Mouse (Mus musculus): Measurements from ENCODE around the gene Csrnp1. TPM values are rescaled to one million over a fixed set of nuclear protein-coding genes. Genes with fewer than 3 reads are reported as not detected.

Csrnp1 gene
- total and polyA plus RNA-seq, 2 experiments from 2014 or later, result 3.1 to 17.4 TPM

GRCm38 (mm10) chr9:119994207-119994606 lies 9.7 kb upstream of the Csrnp1 start:
- DNase-seq (ENCODE audit: low spot score), result no peak
- TF ChIP-seq CTCF (IDR thresholded peaks at IDR 0.05; ENCODE audit: low read depth), result no peak
- Histone ChIP-seq H3K9me3 (ENCODE audit: low read length) (no peaks in the 10 kb centered on the region), H3K9ac (replicated peaks; ENCODE audit: low read length) (no peak overlapping the region), H3K4me1 (ENCODE audit: insufficient read depth, low read length) (no peaks in the 10 kb centered on the region), H3K27me3 (ENCODE audit: insufficient read depth, low read length) (no peaks in the 10 kb centered on the region), H3K4me3 (ENCODE audit: low read length) (no peak overlapping the region), H3K4me2 (ENCODE audit: low read depth, low read length) (no peak overlapping the region), H3K36me3 (ENCODE audit: insufficient read depth, low read length) (no peaks in the 10 kb centered on the region), H3K27ac (no peak overlapping the region)
- WGBS, result 77% methylated on average over 7 of the region's 7 CpGs
- ATAC-seq, result no peak

GRCm38 (mm10) chr9:119993092-119993844 lies 8.8 kb upstream of the Csrnp1 start:
- no peak for ATAC-seq
- Histone ChIP-seq H3K9ac (replicated peaks; ENCODE audit: low read length) (no peak overlapping the region), H3K4me2 (ENCODE audit: low read depth, low read length) (no peak overlapping the region), H3K27ac (no peak overlapping the region), H3K36me3 (ENCODE audit: insufficient read depth, low read length) (no peaks in the 10 kb centered on the region), H3K4me1 (ENCODE audit: insufficient read depth, low read length) (no peaks in the 10 kb centered on the region), H3K27me3 (ENCODE audit: insufficient read depth, low read length) (no peaks in the 10 kb centered on the region), H3K9me3 (ENCODE audit: low read length) (no peaks in the 10 kb centered on the region), H3K4me3 (ENCODE audit: low read length) (no peak overlapping the region)
- no peak for TF ChIP-seq CTCF (IDR thresholded peaks at IDR 0.05; ENCODE audit: low read depth)
- 72% methylated on average over 10 of the region's 10 CpGs for WGBS
- no peak for DNase-seq (ENCODE audit: low spot score)

- TF ChIP-seq CTCF (IDR thresholded peaks at IDR 0.05; ENCODE audit: low read depth), result no peak
- no peaks in the 10 kb centered on the region for H3K36me3 ChIP-seq (ENCODE audit: insufficient read depth, low read length)
- H3K4me3 ChIP-seq (ENCODE audit: low read length), result no peak overlapping the region
- DNase-seq (ENCODE audit: low spot score) (no peak), ATAC-seq (no peak)
- H3K4me2 ChIP-seq (ENCODE audit: low read depth, low read length), result no peak overlapping the region
- H3K9ac ChIP-seq (replicated peaks; ENCODE audit: low read length), result no peak overlapping the region
- H3K27ac ChIP-seq, result no peak overlapping the region
- H3K27me3 ChIP-seq (ENCODE audit: insufficient read depth, low read length), result no peaks in the 10 kb centered on the region
- WGBS, result 20% methylated on average over 5 of the region's 5 CpGs
- H3K9me3 ChIP-seq (ENCODE audit: low read length), result no peaks in the 10 kb centered on the region
- H3K4me1 ChIP-seq (ENCODE audit: insufficient read depth, low read length), result no peaks in the 10 kb centered on the region
Measured at GRCm38 (mm10) chr9:119991310-119991709, 6.9 kb upstream of the Csrnp1 start.

GRCm38 (mm10) chr9:119988304-119988703 lies 3.8 kb upstream of the Csrnp1 start:
- no peak overlapping the region for H3K27ac ChIP-seq
- 56% methylated on average over 7 of the region's 7 CpGs for WGBS
- TF ChIP-seq CTCF (IDR thresholded peaks at IDR 0.05; ENCODE audit: low read depth), result no peak
- H3K9me3 ChIP-seq (ENCODE audit: low read length), result no peaks in the 10 kb centered on the region
- DNase-seq (ENCODE audit: low spot score), result no peak
- no peaks in the 10 kb centered on the region for H3K4me1 ChIP-seq (ENCODE audit: insufficient read depth, low read length)
- no peaks in the 10 kb centered on the region for H3K27me3 ChIP-seq (ENCODE audit: insufficient read depth, low read length)
- no peaks in the 10 kb centered on the region for H3K36me3 ChIP-seq (ENCODE audit: insufficient read depth, low read length)
- no peak overlapping the region for H3K4me3 ChIP-seq (ENCODE audit: low read length)
- no peak for ATAC-seq
- no peak overlapping the region for H3K9ac ChIP-seq (replicated peaks; ENCODE audit: low read length)
- no peak overlapping the region for H3K4me2 ChIP-seq (ENCODE audit: low read depth, low read length)

GRCm38 (mm10) chr9:119985881-119986574 lies 1.6 kb upstream of the Csrnp1 start:
- DNase-seq (ENCODE audit: low spot score) (peak; percentile 1), ATAC-seq (no peak)
- Histone ChIP-seq H3K9ac (replicated peaks; ENCODE audit: low read length) (no peak overlapping the region), H3K4me2 (ENCODE audit: low read depth, low read length) (no peak overlapping the region), H3K4me3 (ENCODE audit: low read length) (no peak overlapping the region), H3K4me1 (ENCODE audit: insufficient read depth, low read length) (peaks cover 20% of the 10 kb centered on the region), H3K36me3 (ENCODE audit: insufficient read depth, low read length) (no peaks in the 10 kb centered on the region), H3K27me3 (ENCODE audit: insufficient read depth, low read length) (no peaks in the 10 kb centered on the region), H3K27ac (no peak overlapping the region), H3K9me3 (ENCODE audit: low read length) (no peaks in the 10 kb centered on the region)
- 68% methylated on average over 10 of the region's 10 CpGs for WGBS
- TF ChIP-seq CTCF (IDR thresholded peaks at IDR 0.05; ENCODE audit: low read depth), result no peak

GRCm38 (mm10) chr9:119983585-119984535 lies 598 bp downstream of the Csrnp1 start:
- Histone ChIP-seq H3K27ac (peak overlapping the region; percentile 79), H3K9me3 (ENCODE audit: low read length) (no peaks in the 10 kb centered on the region), H3K9ac (replicated peaks; ENCODE audit: low read length) (peak overlapping the region; percentile 60), H3K36me3 (ENCODE audit: insufficient read depth, low read length) (no peaks in the 10 kb centered on the region), H3K4me2 (ENCODE audit: low read depth, low read length) (peak overlapping the region; percentile 92), H3K27me3 (ENCODE audit: insufficient read depth, low read length) (no peaks in the 10 kb centered on the region), H3K4me3 (ENCODE audit: low read length) (peak overlapping the region; percentile 59), H3K4me1 (ENCODE audit: insufficient read depth, low read length) (peaks cover 20% of the 10 kb centered on the region)
- DNase-seq (ENCODE audit: low spot score) (peak; percentile 82), ATAC-seq (peak; percentile 68)
- WGBS, result 2% methylated on average over 51 of the region's 79 CpGs
- TF ChIP-seq CTCF (IDR thresholded peaks at IDR 0.05; ENCODE audit: low read depth), result no peak

Data from hindbrain, postnatal 0 days (tissue).